Mouse (Mus musculus): Measurements from ENCODE around the gene Fgf2.
A peak's percentile ranks its signal among the peaks of the same experiment; 100 is the strongest.

The Fgf2 gene

DNA sequence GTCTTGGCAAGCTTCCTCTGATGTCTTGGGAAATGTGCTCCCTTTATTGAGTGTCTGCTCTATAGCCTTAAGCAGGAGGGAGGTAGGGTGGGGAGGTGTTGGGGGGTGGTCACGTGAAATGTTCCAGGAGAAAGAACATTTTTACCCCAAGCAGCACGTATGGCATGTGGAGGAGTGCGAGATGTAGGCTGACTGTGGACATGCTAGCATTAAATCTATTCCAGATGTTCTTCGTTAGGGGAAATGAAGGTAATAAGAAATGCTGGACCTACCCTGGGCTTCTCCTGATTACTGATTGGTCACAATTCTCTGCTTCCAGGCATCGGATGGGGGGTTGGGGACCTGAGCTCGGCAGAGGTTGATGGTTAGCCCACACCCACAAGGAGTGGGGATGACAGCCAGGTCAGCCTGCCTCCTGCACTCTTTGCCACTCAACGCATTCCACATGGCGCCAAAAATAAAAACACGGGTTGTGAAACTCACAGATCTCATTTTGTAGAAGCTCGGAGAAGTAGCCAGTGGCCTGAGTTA lies 5.9 kb downstream of the Fgf2 start:
- DNase-seq (ENCODE audit: inconsistent age in 2 of 2, low spot score in 1 of 2) = no peak

DNA sequence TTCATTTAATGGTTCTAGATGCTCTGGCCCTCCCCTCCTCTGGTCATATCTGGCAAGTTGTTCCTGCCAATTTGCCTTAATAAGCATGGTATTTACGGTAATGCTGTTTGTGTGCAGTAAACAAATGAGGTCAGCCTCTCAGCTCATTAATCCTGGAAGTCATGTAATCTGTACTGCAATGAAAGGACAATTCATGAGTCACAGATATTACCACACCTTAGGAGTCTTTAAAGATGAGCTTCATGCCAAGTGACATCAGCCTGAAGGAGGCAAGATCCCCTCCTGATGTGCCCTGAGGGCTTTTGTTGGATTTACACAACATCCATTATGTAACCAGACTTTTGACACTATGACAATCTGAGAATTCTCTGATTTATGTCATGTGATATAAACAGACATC lies 6.6 kb downstream of the Fgf2 start:
- DNase-seq (ENCODE audit: inconsistent age in 2 of 2, low spot score in 1 of 2) = peak in 1 of 2 experiments; percentile 37

DNA sequence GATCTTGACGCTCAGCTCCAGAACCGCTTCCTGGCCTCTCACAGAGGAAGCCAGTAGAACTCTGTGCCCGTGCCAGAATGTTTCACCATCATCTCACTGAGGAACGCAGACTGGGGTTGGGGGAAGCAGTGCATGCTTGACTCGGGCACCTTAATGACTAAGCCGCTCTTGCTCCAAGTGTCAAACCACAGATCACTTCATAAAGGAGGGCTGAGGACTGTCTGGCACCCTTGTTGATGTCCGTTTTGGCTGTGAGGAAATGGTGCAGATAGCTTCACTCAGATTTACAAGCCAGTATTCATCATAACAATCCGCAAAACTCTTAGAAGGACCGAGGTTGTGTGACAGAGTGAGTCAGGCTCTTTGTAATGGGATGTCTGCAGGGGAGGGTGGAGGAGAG lies 12.6 kb downstream of the Fgf2 start:
- DNase-seq (ENCODE audit: inconsistent age in 2 of 2, low spot score in 1 of 2) = no peak

DNA sequence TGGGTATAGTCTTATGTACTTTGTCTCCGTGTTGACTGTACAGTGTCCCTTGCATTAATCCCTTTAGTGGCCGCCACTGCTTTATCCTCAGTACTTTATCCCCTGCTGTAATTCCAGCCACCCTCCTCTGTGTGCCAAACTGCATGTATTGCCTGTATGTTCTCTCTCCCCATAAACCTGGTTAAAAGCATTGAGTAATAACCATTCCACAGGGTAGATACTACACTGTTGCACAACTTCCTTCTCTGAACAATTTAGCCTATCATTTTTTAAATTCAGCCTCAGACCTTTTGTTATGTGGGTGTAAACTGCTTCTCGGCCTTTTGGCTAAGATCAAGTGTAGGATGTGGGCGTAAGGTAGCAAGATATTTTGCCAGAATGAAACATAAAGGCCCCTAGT lies 17.0 kb downstream of the Fgf2 start:
- no peak for DNase-seq (ENCODE audit: inconsistent age in 2 of 2, low spot score in 1 of 2)

DNA sequence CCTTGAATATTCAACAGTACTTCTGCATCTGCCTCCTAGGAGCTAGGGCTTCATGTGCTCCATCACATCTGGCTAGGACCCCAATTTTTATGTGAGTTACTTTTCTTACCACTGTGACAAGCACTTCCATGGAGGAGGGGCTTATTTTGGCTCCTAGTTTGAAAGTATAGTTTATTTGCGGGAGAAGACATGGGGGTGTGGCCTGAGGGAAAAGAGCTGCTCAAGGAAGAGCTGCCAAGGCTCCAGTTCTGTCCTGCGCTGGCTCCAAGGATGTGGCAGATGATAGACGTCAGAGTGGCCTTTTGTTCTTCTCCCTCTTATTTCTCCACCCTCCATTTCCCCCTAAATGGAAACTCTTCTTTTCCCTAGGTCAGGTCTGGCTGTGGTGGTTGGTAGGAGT lies 17.8 kb downstream of the Fgf2 start:
- no peak for DNase-seq (ENCODE audit: inconsistent age in 2 of 2, low spot score in 1 of 2)

DNA sequence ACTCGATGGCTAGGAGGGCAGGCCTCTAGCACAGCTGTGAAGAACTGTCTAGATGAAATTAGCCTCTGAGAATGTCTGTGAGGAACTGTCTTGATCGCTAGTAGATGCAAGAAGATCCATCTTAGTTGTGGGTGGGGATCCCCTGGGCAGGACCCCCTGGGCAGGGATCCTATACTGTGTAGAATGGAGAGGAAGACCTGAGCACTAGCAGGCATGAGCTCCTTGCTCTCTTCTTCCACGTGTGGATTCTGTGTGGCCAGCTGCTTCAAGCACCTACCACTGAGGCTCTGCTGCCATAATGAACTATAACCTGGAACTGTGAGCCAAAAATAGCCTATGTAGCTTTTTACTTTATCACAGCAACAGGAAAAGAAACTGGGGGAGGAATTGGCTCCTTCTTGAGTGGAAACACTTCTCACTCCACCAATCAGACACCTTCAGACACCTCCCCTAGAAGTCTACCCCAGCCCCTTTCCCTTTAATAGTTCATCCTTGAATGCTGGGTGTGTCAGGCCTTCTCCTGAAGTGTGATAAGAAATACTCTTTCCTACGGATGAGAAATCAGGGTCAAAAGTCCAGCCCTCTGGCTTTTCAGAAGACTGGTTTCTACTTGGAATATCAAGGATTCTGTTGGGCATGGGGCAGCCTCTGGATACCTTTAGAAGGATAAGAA lies 18.4 kb downstream of the Fgf2 start:
- no peak for DNase-seq (ENCODE audit: inconsistent age in 2 of 2, low spot score in 1 of 2)

DNA sequence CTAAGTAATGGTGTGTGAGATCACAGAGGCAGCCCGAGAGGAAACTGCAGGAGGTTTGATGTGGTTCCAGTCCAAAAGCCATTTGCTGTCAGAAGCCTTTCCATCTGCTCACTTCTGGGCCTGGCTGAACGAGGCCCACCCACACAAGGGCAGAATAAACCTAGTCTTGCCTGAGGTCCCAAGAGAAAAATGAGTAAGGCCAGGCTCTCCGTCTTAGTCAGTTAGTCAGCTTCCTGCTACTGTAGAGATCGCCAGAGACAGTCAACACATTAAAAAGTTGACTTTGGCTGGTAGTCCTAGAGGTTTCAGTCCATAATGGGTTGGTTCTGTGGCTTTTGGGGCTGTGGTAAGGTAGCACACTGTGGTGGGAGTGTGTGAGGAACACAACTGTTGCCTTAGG lies 22.3 kb downstream of the Fgf2 start:
- DNase-seq (ENCODE audit: inconsistent age in 2 of 2, low spot score in 1 of 2) = no peak

DNA sequence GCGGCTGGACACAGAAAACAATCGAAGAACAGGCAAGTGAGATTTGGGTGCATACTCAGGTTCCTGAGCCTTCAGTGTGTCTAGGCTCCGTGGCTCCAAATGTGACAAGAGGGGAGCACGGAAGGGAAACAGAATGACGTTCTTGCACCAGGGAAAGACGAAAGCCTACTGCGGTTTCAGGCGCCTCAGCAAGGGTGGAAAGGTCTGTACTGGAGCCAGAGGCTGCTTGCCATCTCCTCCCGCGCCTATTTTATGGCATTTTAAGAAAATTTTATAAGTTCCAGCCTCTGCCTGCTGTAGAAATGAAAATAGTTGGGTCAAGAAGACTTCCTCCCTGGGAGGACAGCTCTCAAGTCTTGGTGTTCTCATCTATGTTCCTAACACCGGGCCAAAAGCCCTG lies 25.6 kb downstream of the Fgf2 start:
- DNase-seq (ENCODE audit: inconsistent age in 2 of 2, low spot score in 1 of 2) = no peak

DNA sequence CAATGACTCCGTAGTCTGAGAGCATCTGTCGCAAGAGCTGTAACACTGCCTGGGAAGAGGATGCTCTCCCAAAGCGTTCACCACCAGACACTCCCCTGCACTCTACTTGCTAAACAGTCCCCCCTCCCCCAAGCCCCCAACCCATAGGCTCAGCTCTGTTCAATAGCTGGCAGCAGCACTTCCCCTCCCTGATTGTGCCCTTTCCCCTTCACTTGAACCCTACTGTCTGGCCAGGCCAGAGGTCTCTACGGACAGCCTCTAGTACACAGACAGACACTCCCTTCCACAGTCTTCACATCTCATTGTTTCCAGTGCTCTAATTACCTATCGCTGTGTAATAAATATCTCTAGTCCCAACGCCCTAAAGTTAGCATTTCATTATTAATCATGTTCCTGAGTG lies 29.8 kb downstream of the Fgf2 start:
- DNase-seq (ENCODE audit: inconsistent age in 2 of 2, low spot score in 1 of 2) = no peak

DNA sequence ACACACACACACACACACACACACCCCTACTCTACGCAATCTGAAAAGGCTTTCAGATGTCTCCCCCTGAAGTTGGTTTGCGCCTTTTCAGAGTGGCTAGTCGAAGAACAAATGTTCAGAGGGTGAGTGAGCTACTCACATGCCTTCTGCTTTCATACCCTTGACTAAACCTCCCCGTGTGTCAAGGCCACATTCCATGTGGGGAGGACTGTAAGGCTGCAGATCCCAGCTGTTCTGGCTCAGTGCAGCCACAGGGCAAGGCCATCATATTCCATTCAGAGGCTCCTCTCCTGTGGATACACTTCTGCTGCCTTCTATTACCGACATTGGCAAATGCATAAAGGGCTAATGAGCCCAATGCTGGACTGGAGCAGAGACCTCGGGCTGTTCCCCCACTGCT lies 30.3 kb downstream of the Fgf2 start:
- peak; percentile 81 to 83 for DNase-seq (ENCODE audit: inconsistent age in 2 of 2, low spot score in 1 of 2)

DNA sequence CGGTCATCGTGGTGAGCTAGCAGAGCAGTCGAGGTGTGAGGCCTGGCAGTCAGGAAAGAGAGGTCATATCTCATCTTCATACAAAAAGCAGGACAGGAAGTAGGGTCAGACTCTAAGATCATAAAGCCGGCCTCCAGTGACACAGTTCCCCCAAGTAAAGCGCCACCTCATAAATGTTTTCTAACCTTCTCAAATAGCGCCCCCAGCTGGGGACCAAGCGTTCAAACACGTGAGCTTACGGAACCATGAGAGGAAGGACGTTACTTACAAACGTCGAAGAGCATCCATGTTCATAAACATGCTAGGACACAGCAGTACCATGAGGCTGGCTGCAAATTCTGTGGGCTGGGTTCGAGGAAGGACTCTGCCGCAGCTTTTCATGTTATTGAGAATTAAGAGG lies 31.1 kb downstream of the Fgf2 start:
- no peak for DNase-seq (ENCODE audit: inconsistent age in 2 of 2, low spot score in 1 of 2)

DNA sequence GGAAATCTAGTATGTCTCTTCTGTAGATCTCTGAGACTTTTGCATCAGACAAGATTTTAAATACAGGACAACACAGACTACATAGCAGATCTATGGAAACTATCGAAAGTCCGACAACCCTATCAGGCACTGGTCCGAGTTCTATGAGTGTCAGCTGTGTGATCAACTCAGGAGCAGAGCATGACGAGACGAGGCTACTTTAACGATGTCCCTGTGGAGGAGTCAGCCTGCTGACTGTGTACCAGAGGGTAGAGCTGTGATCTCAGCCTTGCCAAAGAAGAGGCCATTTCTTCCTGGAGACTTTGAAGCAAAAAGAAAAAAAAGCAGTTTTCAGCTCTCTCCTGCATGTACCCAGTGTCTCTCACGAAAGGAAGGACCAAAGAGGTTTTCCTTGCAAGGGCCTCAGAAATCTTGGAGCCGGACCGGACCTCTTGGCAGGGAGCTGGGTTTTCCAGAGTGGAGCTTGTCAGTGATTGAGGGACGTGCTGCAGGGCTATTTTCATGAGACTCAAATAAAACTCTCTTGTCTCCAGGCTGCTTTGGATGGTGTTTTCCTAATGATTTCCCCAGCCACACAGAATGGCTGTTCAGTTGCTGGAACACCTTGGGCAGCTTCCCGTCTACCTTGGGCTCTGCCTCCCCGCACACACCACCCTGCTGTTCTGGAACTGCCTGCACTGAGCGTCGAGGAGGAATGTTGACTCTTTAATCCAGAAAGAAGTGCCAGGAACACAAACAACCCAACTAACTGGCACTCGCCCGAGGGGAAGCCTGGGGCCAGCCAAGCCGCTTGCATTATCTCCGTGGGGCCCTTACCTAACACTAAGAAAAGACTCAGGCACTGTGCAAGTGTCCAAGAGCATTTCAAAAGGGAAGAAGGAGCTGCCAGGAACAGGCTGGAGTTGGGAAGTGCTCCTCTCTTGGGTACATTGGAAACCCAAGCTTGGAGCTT lies 32.1 kb downstream of the Fgf2 start:
- DNase-seq (ENCODE audit: inconsistent age in 2 of 2, low spot score in 1 of 2) = peak in 1 of 2 experiments; percentile 67

DNA sequence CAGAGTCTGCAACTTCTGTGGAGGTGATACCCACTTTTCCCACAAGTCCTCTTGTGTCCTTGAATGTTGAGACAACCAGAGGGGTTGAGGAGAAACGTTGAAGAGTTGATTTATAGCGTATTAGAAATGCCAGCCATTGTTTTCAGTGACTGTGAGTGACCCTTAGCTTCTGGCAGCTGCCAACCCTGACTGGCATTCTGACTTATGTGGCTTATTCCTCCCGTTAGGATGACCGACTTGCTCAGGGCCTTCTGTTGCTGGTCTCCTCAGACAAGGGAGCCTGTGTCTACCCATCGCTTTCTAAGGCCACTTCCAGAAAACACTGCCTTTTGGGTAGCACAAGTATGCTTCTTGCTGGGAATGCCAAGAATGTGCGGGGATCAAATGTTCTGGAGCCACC lies 33.3 kb downstream of the Fgf2 start:
- DNase-seq (ENCODE audit: inconsistent age in 2 of 2, low spot score in 1 of 2) = no peak

DNA sequence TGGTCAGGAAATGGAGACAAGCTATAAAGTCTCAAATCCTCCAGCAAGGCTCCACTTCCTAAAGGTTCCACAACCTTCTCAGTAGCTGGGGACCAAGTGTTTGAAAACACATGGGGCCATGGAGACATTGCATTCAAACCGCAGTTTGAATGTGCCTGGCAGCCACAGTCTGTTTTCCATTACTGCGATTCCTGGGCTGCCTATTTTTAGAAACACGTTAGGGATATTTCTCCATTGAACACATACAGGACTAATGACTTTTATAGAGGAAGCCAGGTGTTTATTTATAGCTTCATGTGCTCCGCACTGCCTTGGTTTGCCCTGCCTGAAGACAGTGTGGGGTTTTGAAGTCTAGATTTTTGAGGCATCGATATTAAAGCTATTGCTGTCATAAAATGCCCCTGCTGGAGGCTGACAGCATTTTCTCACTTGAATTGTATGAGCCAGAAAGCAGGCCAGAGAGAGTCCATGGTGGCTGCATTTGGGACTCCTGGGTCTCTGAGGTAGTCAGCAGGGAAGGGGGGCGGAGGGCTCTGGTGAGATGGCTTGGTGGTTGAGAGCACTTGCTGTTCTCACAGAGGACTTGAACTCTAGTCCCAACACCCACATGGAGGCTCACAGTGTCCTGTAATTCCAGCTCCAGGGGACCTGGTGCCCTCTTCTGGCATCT lies 35.1 kb downstream of the Fgf2 start:
- no peak for DNase-seq (ENCODE audit: inconsistent age in 2 of 2, low spot score in 1 of 2)

DNA sequence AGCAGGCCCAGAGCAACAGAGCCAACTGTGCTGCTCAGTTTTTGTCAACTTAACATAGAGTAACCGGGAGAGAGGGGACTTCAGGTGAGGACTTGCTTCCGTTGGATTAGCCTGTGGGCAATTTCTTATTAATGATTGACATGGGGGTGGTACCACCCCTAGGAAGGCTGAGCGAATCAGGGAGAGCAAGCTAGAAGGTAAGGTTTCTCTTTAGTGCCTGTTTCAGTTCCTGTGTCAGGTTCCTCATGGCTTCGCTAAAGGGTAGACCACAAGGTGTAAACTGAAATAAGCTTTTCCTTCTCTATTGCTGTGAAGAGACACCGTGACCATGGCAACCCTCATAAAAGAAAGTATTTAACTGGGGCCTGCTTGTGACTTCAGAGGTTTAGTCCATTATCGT lies 39.2 kb downstream of the Fgf2 start:
- no peak for DNase-seq (ENCODE audit: inconsistent age in 2 of 2, low spot score in 1 of 2)

DNA sequence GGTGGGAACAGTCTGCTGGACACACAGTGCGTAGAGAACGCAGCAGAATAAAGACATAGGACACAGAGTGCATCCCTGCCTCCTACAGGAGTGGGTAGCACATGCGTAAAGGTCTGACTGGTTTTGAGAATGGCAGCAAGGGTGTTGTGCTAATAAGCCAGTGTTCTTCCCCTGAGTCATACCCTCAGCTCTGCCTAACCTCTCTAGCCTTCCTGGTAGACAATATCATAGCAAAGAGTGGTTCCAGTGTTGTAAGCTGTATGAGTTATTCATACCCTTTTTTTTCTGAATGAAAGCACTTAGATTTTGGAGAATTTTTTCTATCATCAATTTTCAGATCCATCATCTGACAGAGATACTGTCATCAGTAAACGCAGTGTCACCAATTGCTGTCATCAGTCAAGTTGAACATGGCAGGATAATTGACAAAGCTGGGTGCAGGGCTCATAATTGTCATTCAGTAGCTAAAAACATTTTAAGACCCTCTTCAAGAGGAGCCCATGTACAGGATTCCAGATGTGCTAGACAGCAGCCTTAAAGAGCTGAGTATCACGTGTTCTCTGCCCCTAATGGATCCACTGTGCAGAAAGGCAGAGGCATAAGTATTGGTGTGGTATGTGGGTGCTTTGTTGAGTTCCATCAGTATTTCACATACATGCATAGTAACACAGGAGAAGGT lies 48.9 kb downstream of the Fgf2 start:
- no peak for DNase-seq (ENCODE audit: inconsistent age in 2 of 2, low spot score in 1 of 2)

DNA sequence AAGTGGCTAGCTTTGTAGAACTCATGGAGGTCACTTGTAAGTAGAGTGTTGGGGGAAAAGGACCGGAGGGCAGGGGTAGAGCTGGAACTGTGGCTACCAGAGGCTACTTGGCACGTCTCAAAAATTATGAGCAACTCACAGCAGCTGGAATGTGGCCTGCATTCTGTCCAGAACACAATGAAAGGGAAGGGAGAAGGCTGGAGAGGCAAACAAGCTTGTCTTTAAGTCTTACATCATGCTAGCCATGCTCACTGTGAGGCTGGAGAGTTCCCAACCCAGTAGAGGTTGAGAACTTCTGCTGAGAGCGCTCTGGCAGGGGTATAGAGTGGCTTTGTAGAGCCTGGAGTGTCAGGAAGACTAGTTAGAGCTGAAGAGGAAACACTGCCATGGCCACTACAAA lies 49.5 kb downstream of the Fgf2 start:
- DNase-seq (ENCODE audit: inconsistent age in 2 of 2, low spot score in 1 of 2) = no peak

DNA sequence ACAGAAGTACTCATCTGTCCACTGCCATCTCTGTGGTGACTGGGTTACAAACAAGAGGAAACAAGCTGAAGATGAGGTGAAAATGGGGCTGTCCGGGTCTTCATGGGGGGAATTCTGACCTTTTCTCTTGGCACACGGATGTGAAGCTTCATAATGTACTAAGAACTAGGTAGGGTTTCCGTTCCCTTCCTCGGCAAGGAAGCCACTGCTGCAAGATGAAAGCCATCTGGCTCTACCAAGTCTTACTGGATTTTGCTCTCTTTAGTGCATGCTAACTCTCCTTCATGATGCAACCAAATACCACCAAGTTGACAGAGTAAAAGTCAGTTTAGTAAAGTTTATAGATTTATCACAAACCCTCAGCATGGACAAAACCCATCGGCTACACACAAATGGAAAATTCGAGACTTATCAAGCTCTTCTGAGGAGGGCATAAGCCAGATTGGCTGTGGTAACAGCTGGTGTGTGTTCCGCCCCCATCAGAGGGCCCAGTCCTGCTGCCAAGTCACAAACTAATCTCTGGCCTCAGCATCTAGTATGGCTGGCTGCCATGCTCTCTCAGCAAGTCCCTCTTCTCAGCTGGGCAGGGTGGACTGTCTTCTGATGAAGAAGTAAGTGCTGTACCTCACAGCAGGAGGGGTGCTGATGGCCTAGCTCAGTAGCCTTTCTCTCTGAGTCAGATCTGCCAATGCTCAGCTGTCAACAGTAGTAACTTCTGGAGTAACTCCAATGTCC lies 50.7 kb downstream of the Fgf2 start:
- peak in 1 of 2 experiments; percentile 42 for DNase-seq (ENCODE audit: inconsistent age in 2 of 2, low spot score in 1 of 2)

DNA sequence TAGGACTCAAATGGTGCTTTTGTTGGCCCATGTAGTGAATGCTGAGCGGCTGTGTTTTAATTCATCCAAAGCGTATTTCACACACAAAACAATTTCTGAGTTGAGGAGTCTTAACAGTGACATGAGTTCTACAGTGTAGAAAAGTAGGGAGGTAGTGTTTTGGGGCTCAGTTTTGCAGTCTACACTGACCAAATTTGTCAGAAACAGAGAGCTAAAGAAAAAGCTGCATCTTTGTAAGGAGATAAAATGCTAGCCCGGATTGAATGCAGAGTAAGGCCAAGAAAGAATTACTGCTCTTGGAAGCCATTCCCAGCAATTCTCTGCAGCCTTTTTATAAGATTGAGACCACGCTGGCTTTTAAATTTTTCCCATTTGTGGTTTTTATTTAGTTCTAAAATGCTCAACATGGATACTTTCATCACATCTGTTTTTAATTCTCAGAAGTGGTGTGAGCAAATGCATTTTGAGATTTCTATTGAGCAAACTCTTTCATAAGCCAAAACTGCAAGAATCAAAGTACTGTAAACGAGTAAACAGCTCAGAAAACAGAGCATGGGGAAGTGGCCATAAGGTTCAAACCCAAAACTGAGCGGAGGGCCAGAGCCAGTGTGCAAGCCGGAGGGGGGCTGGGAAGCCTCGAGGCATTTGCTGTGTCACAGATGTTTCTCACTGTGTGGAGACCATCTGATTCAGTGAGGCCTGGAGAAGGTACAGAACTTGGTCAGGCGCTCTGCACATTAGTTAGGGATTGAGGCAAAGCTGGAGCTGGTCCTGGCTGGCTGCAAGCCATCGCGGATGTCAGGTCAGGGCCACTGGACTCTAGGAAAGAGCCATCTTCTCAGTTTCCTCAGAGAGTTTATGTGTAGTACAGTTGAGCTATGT lies 53.8 kb downstream of the Fgf2 start:
- peak; percentile 69 to 86 for DNase-seq (ENCODE audit: inconsistent age in 2 of 2, low spot score in 1 of 2)
